Mouse (Mus musculus) MN1 (cell line): Measurements from ENCODE around the gene Dusp3.

Experiments
- DNase-seq: peaks from one replicate; pipeline ENCODE4 v3.0.0-alpha.2; 2016; ENCODE audit warnings: low spot score

Dusp3 gene

GRCm38 (mm10) chr11:101974181-101974580, 12.6 kb downstream of the Dusp3 start:
- no peak for DNase-seq

- DNase-seq, result no peak
These were observed 13.3 kb downstream of the Dusp3 start for GRCm38 (mm10) chr11:101973496-101973895.

- DNase-seq, result no peak
These were observed 14.2 kb downstream of the Dusp3 start for GRCm38 (mm10) chr11:101972651-101973050.

GRCm38 (mm10) chr11:101972097-101972496, 14.7 kb downstream of the Dusp3 start:
- no peak for DNase-seq

- peak; percentile 23 for DNase-seq
These were observed 15.4 kb downstream of the Dusp3 start for GRCm38 (mm10) chr11:101971410-101971809.

- no peak for DNase-seq
These were observed 17.0 kb downstream of the Dusp3 start for GRCm38 (mm10) chr11:101969835-101970234.

GRCm38 (mm10) chr11:101968791-101969190, 18.0 kb downstream of the Dusp3 start:
- peak; percentile 87 for DNase-seq

GRCm38 (mm10) chr11:101968311-101968710, 18.5 kb downstream of the Dusp3 start:
- no peak for DNase-seq

GRCm38 (mm10) chr11:101966965-101967614, 19.7 kb downstream of the Dusp3 start, which contains the start of gene Sost:
Gene Sost (minus strand): TSS chr11:101967015.
- no peak for DNase-seq

- DNase-seq, result no peak
These were observed 21.3 kb downstream of the Dusp3 start for GRCm38 (mm10) chr11:101965553-101965952.

- peak; percentile 47 for DNase-seq
These were observed 22.2 kb downstream of the Dusp3 start for GRCm38 (mm10) chr11:101964647-101965046.

GRCm38 (mm10) chr11:101963473-101964291, 23.1 kb downstream of the Dusp3 start:
- DNase-seq, result peak; percentile 66

GRCm38 (mm10) chr11:101963043-101963442, 23.8 kb downstream of the Dusp3 start:
- DNase-seq, result no peak

DNA sequence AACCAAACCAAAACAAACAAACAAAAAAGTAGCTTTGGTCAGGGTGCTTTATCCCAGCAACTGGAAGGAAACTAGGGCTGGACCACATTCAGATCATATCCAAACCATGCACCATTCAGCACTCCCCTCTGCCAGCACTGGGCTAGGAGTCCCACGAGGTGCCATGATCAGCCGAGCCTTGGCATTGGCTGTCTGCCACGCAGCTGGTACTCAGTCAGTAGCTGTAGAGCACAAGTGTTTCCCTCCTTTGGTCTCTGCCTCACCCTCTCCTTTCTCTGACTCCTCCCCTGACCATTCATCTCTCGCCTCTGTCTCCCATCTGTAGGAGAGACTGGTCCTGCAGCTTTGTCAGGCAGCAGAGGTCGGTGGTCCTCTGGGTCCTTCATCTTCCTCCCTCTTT, 29.3 kb downstream of the Dusp3 start:
- peak; percentile 46 for DNase-seq

GRCm38 (mm10) chr11:101953441-101953840, 33.4 kb downstream of the Dusp3 start:
- no peak for DNase-seq

GRCm38 (mm10) chr11:101952541-101953341, 34.1 kb downstream of the Dusp3 start:
- DNase-seq, result peak; percentile 22

- no peak for DNase-seq
These were observed 36.8 kb downstream of the Dusp3 start for GRCm38 (mm10) chr11:101950021-101950420.

DNA sequence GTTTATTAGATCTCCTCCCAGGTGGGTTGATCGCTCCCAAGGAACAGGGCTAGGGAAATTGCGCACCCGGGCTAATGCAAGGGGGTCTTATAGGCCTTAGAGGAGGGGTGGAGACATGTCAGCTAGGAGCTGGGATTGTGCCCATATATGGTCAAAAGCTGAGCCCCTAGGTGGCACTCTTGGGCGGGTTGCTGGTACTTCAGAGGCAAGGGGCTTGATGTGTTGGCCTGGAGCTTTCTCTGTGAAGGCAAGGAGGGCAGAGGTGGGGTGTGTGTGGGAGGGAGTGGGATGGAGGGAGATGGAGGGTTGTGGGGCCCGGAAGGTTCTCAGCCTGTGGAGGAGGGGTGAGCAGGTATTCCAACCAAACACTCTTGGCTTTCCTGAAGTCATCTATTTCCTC, 40.3 kb downstream of the Dusp3 start:
- no peak for DNase-seq

DNA sequence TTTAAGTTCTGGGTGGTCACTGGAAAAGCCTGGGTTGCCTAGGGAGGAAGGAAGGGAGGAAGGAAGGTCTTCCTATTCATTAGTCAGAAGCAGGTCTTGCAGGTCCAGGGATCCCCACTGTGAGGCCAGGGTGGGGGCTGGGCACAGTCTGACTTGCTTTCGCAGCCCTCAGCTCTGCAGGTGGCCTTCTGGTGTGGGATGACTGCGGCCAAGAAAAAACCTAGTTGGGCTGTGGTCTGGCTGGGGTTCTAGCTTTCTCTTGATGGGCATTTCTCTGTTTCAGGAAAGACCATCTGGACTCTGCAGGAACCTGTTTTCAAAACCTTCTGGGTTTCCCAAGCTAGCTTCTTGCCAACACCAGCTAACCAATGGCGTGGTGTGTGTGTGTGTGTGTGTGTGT, 43.8 kb downstream of the Dusp3 start:
- no peak for DNase-seq

DNA sequence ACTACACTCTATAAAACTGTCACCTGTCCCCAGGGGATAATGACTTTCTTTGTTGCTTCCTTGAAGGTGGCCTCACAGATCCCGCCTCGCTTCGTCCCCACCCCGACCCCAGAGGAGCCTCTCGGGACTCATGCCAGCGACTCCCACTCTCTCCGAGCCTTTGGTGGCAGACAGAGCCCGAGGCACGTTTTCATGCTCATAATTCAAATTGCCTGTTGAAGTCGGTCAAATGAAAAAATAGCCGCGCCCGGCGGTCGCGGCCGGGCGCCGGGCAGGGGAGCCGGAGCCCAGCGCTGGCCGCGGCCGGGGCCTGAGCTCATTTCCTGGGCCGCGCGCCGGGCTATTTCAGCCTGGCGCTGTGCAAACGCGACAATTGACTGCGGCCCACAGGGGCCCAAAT, 49.7 kb downstream of the Dusp3 start:
- DNase-seq, result peak; percentile 63

DNA sequence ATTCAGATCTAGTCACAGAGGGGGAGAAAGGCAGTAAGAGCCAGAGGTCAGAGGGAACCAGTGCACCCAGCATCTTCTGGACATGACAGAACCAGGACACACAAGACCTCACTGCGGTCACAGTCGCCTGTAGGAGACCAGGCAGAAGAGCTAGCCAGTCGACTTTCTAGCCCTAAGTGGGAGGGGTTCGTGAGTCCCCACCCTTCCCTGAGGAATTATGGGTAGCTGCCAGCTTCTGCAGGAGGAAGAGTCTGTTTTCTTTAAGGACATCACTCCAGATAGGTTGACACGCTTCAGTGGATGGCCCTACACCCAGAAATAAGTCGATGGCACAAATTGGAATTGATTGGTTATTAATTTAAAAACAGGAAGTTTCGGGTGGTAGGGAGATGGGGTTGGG, 50.4 kb downstream of the Dusp3 start:
- peak; percentile 69 for DNase-seq

GRCm38 (mm10) chr11:101935743-101936142, 51.1 kb downstream of the Dusp3 start:
- no peak for DNase-seq

- DNase-seq, result no peak
These were observed 54.8 kb downstream of the Dusp3 start for GRCm38 (mm10) chr11:101931978-101932377.
